Mouse (Mus musculus) midbrain, postnatal 0 days (tissue): ENCODE results near the gene Trim7. TPM values are rescaled to one million over a fixed set of nuclear protein-coding genes. Genes with fewer than 3 reads are reported as not detected.
"Not testable (repeated sequence)": the region's sequence is repeated elsewhere in the genome, so short reads cannot be mapped to it uniquely, and the experiment has no call there.

Source experiments
- ATAC-seq: fragments of 200-750 bp; cut with Nextera tagmentation; 2 replicates; pipeline ENCODE4 v1.8.0; 2017; ENCODE audit warnings: moderate number of reproducible peaks, mild to moderate bottlenecking, moderate TSS enrichment, moderate library complexity; ENCODE audit not compliant: low FRiP score
- DNase-seq: peaks from one replicate; pipeline ENCODE4 v3.0.0-alpha.2; 2015; ENCODE audit warnings: low spot score
- H3K27ac ChIP-seq: fragments of 300-500 bp; sonication (generic); 2 replicates; pipeline ENCODE4 v1.5.1; 2014; ENCODE audit warnings: low read depth, mild to moderate bottlenecking, low read length, mixed read lengths
- H3K27me3 ChIP-seq: fragments of 300-500 bp; sonication (generic); 2 replicates; pipeline ENCODE4 v1.6.1; 2014; ENCODE audit warnings: low read length, control low read depth, mixed read lengths; ENCODE audit not compliant: insufficient read depth
- H3K36me3 ChIP-seq: fragments of 300-500 bp; sonication (generic); 2 replicates; pipeline ENCODE4 v1.6.1; 2014; ENCODE audit warnings: low read length, control low read depth, mixed read lengths; ENCODE audit not compliant: insufficient read depth
- H3K4me1 ChIP-seq: fragments of 300-500 bp; sonication (generic); 2 replicates; pipeline ENCODE4 v1.6.1; 2014; ENCODE audit warnings: mild to moderate bottlenecking, control low read depth, antibody characterized with exemption, low read length, mixed read lengths; ENCODE audit not compliant: insufficient read depth
- H3K4me2 ChIP-seq: fragments of 300-500 bp; sonication (generic); 2 replicates; pipeline ENCODE4 v1.6.1; 2014; ENCODE audit warnings: low read depth, mild to moderate bottlenecking, low read length, mixed read lengths; ENCODE audit not compliant: poor library complexity, severe bottlenecking
- H3K4me3 ChIP-seq: fragments of 300-500 bp; sonication (generic); 2 replicates; pipeline ENCODE4 v1.5.1; 2014; ENCODE audit warnings: low read depth, mild to moderate bottlenecking, low read length, moderate library complexity
- H3K9ac ChIP-seq: fragments of 300-500 bp; sonication (generic); replicated peaks from 2 replicates; pipeline ENCODE4 v1.6.1; 2014; ENCODE audit warnings: mild to moderate bottlenecking, low read length, moderate library complexity, mixed read lengths; ENCODE audit not compliant: poor library complexity, severe bottlenecking
- H3K9me3 ChIP-seq: fragments of 300-500 bp; sonication (generic); 2 replicates; pipeline ENCODE4 v1.6.1; 2016; ENCODE audit warnings: low read length, control low read depth
- CTCF ChIP-seq: IDR thresholded peaks from 2 replicates; pipeline ENCODE4 v1.5.1; 2016; ENCODE audit warnings: antibody characterized with exemption, mild to moderate bottlenecking
- WGBS: fragments of 180-500 bp; shearing (Covaris S2); extraction: QIAGEN DNeasy Blood & Tissue Kit; methylation state at CpG from one replicate; pipeline ENCODE4 v1.1.7; 2014; 5-methylcytosine and 5-hydroxymethylcytosine counted together
- polyA plus RNA-seq: library from polyadenylated mRNA; unstranded; fragments of >200 nt; fragmentation: Nextera tagmentation; extraction: Ambion mirVana; gene quantifications from 2 replicates; pipeline ENCODE4 v1.2.1, GENCODE M21; 2015
- total RNA-seq: library from RNA; depleted of rRNA; stranded (reverse); fragments of >200 nt; gene quantifications from 2 replicates; pipeline ENCODE4 v1.2.3, GENCODE M21; 2014

Trim7 gene
- total and polyA plus RNA-seq, 2 experiments from 2014 or later, result 3.7 to 7.7 TPM

DNA sequence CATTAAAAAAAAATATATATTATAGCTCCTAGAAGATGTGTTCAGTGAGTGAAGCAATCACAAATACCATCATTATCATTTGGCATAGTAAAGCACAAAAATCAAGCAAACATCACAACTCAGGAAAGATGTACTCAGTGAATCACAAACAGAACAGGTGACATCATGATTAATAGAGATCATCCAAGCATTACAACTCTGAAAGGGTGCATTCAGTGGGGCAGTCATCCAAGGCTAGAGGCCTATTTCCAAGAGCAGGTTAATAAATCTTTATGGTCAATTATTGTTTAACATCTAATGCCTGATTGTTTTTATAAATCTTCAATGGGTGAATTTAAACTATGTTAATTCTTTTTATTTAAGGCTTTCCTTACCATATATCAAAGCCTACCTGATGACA lies 14.9 kb downstream of the Trim7 start:
- no peaks in the 10 kb centered on the region for H3K27me3 ChIP-seq
- TF ChIP-seq CTCF, result no peak
- H3K4me2 ChIP-seq, result no peak overlapping the region
- H3K9ac ChIP-seq, result no peak overlapping the region
- H3K4me1 ChIP-seq, result no peaks in the 10 kb centered on the region
- H3K27ac ChIP-seq, result no peak overlapping the region
- DNase-seq (no peak), ATAC-seq (no peak)
- H3K36me3 ChIP-seq, result no peaks in the 10 kb centered on the region
- H3K4me3 ChIP-seq, result no peak overlapping the region
- H3K9me3 ChIP-seq, result no peaks in the 10 kb centered on the region

GRCm38 (mm10) chr11:48841213-48841612 lies 15.3 kb downstream of the Trim7 start:
- Histone ChIP-seq H3K9ac (no peak overlapping the region), H3K4me3 (no peak overlapping the region), H3K27me3 (no peaks in the 10 kb centered on the region), H3K36me3 (no peaks in the 10 kb centered on the region), H3K4me1 (no peaks in the 10 kb centered on the region), H3K9me3 (no peaks in the 10 kb centered on the region), H3K4me2 (no peak overlapping the region), H3K27ac (no peak overlapping the region)
- TF ChIP-seq CTCF, result no peak
- DNase-seq, result no peak
- 91% methylated on average over 5 of the region's 5 CpGs for WGBS
- ATAC-seq, result no peak

- Histone ChIP-seq H3K4me1 (no peaks in the 10 kb centered on the region), H3K4me3 (no peak overlapping the region), H3K36me3 (no peaks in the 10 kb centered on the region), H3K4me2 (no peak overlapping the region), H3K9me3 (no peaks in the 10 kb centered on the region), H3K27me3 (no peaks in the 10 kb centered on the region), H3K9ac (no peak overlapping the region), H3K27ac (no peak overlapping the region)
- no peak for TF ChIP-seq CTCF
- DNase-seq (no peak), ATAC-seq (no peak)
- 85% methylated on average over 4 of the region's 4 CpGs for WGBS
Observed at GRCm38 (mm10) chr11:48842378-48842792, 16.4 kb downstream of the Trim7 start.

DNA sequence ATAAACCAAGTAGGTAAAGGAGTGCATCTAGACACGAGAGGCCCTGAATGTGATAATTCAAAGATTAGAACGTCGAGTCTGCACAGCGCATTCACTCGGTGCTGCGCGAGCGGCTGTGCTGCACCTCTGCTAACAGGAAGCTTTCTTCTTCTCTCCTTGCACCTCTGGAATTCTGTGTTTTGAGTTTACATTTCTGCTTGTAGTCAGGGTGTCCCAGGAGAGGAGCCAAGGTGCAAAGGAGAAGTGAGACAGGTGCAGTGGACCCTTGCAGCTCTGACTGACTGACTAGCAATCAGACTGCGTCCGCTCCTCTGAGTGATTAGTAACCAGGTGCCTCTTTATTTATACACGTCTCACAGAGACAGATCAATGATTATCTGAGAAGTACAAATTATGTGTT lies 17.3 kb downstream of the Trim7 start:
- no peaks in the 10 kb centered on the region for H3K27me3 ChIP-seq
- H3K4me1 ChIP-seq, result no peaks in the 10 kb centered on the region
- H3K4me2 ChIP-seq, result no peak overlapping the region
- whole genome bisulfite sequencing, result 86% methylated on average over 11 of the region's 11 CpGs
- no peak for ATAC-seq
- H3K4me3 ChIP-seq, result no peak overlapping the region
- H3K27ac ChIP-seq, result no peak overlapping the region
- DNase-seq, result no peak
- no peak overlapping the region for H3K9ac ChIP-seq
- no peaks in the 10 kb centered on the region for H3K9me3 ChIP-seq
- no peak for TF ChIP-seq CTCF
- no peaks in the 10 kb centered on the region for H3K36me3 ChIP-seq

- ATAC-seq, result no peak
- H3K4me2 ChIP-seq, result no peak overlapping the region
- H3K4me1 ChIP-seq, result no peaks in the 10 kb centered on the region
Observed at GRCm38 (mm10) chr11:48844309-48844708, 18.4 kb downstream of the Trim7 start.

GRCm38 (mm10) chr11:48845244-48845815 lies 19.4 kb downstream of the Trim7 start:
- no peak for TF ChIP-seq CTCF
- no peak overlapping the region for H3K4me3 ChIP-seq
- no peaks in the 10 kb centered on the region for H3K36me3 ChIP-seq
- ATAC-seq (no peak), DNase-seq (no peak)
- no peak overlapping the region for H3K27ac ChIP-seq
- H3K4me1 ChIP-seq, result no peaks in the 10 kb centered on the region
- no peaks in the 10 kb centered on the region for H3K9me3 ChIP-seq
- H3K9ac ChIP-seq, result no peak overlapping the region
- 45% methylated on average over 13 of the region's 13 CpGs for WGBS
- no peak overlapping the region for H3K4me2 ChIP-seq
- H3K27me3 ChIP-seq, result no peaks in the 10 kb centered on the region

More at GRCm38 (mm10) chr11:48844309-48844708, 18.4 kb downstream of the Trim7 start:
- DNase-seq, result no peak
- H3K36me3 ChIP-seq, result no peaks in the 10 kb centered on the region
- 32% methylated on average over 6 of the region's 6 CpGs for WGBS
- H3K9ac ChIP-seq, result no peak overlapping the region
- H3K27me3 ChIP-seq, result no peaks in the 10 kb centered on the region
- no peaks in the 10 kb centered on the region for H3K9me3 ChIP-seq
- no peak overlapping the region for H3K4me3 ChIP-seq
- no peak for TF ChIP-seq CTCF
- no peak overlapping the region for H3K27ac ChIP-seq

DNA sequence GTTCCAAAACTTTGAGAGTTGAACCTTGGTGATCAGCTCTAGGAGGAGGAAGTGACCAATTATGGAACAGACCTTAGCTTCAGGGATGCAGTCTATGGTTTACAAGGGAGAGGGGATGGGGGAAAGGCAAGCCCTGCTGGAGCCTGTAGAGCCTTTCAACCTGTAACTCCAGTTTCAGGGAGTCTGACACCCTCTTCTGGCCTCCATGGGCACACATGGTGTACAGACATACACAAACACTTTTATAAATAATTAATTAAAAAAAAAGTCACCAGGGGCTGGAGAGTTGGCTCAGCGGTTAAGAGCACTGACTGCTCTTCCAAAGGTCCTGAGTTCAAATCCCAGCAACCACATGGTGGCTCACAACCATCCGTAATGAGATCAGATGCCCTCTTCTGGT lies 20.4 kb downstream of the Trim7 start:
- not testable (repeated sequence) for H3K9ac ChIP-seq, H3K4me3 ChIP-seq, H3K27ac ChIP-seq, H3K4me2 ChIP-seq, H3K9me3 ChIP-seq, H3K4me1 ChIP-seq, H3K27me3 ChIP-seq, DNase-seq, H3K36me3 ChIP-seq
- 66% methylated on average over 2 of the region's 2 CpGs for WGBS
- ATAC-seq, result peak; percentile 13; the same call in 1 of the 2 replicates
